Mouse (Mus musculus) central nervous system, embryonic 14 days (tissue): ENCODE results near the gene Ncdn. TPM values are rescaled to one million over a fixed set of nuclear protein-coding genes. Genes with fewer than 3 reads are reported as not detected.

Source experiments
- polyA plus RNA-seq: library from polyadenylated mRNA; depleted of rRNA; stranded (reverse); fragments of >200 nt; gene quantifications from 2 replicates; pipeline ENCODE4 v1.2.3, GENCODE M21; 2012; rRNA removed

Ncdn gene
- polyA plus RNA-seq, result 79.2 and 81.1 TPM in 2 replicates

GRCm38 (mm10) chr4:126753268-126754230 is at the start of gene Ncdn, which contains the start of gene AU040320:
TSS of gene Ncdn (minus strand) at chr4:126753438.
TSS of gene AU040320 (plus strand) at chr4:126753544.

GRCm38 (mm10) chr4:126736001-126736414 is 17.2 kb downstream of the Ncdn start, which contains the start of gene Tfap2e:
TSS of gene Tfap2e (minus strand) at chr4:126736240.

Other genes starting within 250 kb of the Ncdn start
- 8.6 and 9.2 TPM in 2 replicates for gene Ago4, start 220.0 kb downstream of the Ncdn start, polyA plus RNA-seq
- 13.8 and 15.9 TPM in 2 replicates for gene Clspn, start 196.5 kb downstream of the Ncdn start, polyA plus RNA-seq
- 11.3 and 15.1 TPM in 2 replicates for gene 5730409E04Rik, start 143.6 kb downstream of the Ncdn start, polyA plus RNA-seq
- 235 and 239 TPM in 2 replicates for gene Psmb2, start 75.8 kb downstream of the Ncdn start, polyA plus RNA-seq
- 2.5 and 3.0 TPM in 2 replicates for gene Tfap2e, start 17.2 kb downstream of the Ncdn start, polyA plus RNA-seq
- gene AU040320, start 106 bp upstream of the Ncdn start, polyA plus RNA-seq, result 38.5 and 39.5 TPM in 2 replicates
- gene Zmym4, start 214.7 kb upstream of the Ncdn start, polyA plus RNA-seq, result 31.3 and 36.7 TPM in 2 replicates